Mouse (Mus musculus) neural tube, embryonic 14.5 days (tissue): Measurements from ENCODE around the gene Phkb. TPM values are rescaled to one million over a fixed set of nuclear protein-coding genes. Genes with fewer than 3 reads are reported as not detected.
A peak's percentile ranks its signal among the peaks of the same experiment; 100 is the strongest.

Experiments
- ATAC-seq: fragments of 200-750 bp; cut with Nextera tagmentation; 2 replicates; pipeline ENCODE4 v1.8.0; 2017; ENCODE audit warnings: low read depth, mild to moderate bottlenecking, moderate TSS enrichment, moderate library complexity
- H3K27ac ChIP-seq: fragments of 300-500 bp; sonication (generic); 2 replicates; pipeline ENCODE4 v1.5.1; 2014; ENCODE audit warnings: low read depth, mild to moderate bottlenecking, control low read depth, low read length, moderate library complexity, mixed read lengths
- H3K27me3 ChIP-seq: fragments of 300-500 bp; sonication (generic); 2 replicates; pipeline ENCODE4 v1.6.1; 2014; ENCODE audit warnings: low read length; ENCODE audit not compliant: control insufficient read depth, insufficient read depth
- H3K36me3 ChIP-seq: fragments of 300-500 bp; sonication (generic); 2 replicates; pipeline ENCODE4 v1.6.1; 2014; ENCODE audit warnings: low read length, mixed read lengths; ENCODE audit not compliant: control insufficient read depth, insufficient read depth
- H3K4me1 ChIP-seq: fragments of 300-500 bp; sonication (generic); 2 replicates; pipeline ENCODE4 v1.6.1; 2014; ENCODE audit warnings: low read length; ENCODE audit not compliant: control insufficient read depth, insufficient read depth
- H3K4me2 ChIP-seq: fragments of 300-500 bp; sonication (generic); 2 replicates; pipeline ENCODE4 v1.6.1; 2014; ENCODE audit warnings: mild to moderate bottlenecking, low read depth, low read length, control low read depth
- H3K4me3 ChIP-seq: fragments of 300-500 bp; sonication (generic); 2 replicates; pipeline ENCODE4 v1.5.1; 2014; ENCODE audit warnings: low read depth, low read length, control low read depth, mixed read lengths
- H3K9ac ChIP-seq: fragments of 300-500 bp; sonication (generic); replicated peaks from 2 replicates; pipeline ENCODE4 v1.6.1; 2014; ENCODE audit warnings: low read depth, mild to moderate bottlenecking, control low read depth, low read length, mixed read lengths
- H3K9me3 ChIP-seq: fragments of 300-500 bp; sonication (generic); 2 replicates; pipeline ENCODE4 v1.6.1; 2016; ENCODE audit warnings: low read length; ENCODE audit not compliant: control insufficient read depth
- WGBS: fragments of 180-500 bp; shearing (Covaris S2); extraction: QIAGEN DNeasy Blood & Tissue Kit; methylation state at CpG from one replicate; pipeline ENCODE4 v1.1.7; 2014; 5-methylcytosine and 5-hydroxymethylcytosine counted together
- polyA plus RNA-seq: library from polyadenylated mRNA; unstranded; fragments of >200 nt; fragmentation: Nextera tagmentation; extraction: Ambion mirVana; gene quantifications from 2 replicates; pipeline ENCODE4 v1.2.1, GENCODE M21; 2014

The Phkb gene
- polyA plus RNA-seq, 1 experiment from 2014 or later = 52.8 TPM

GRCm38 (mm10) chr8:85924991-85925390, 84.2 kb downstream of the Phkb start:
- no peak overlapping the region for H3K9ac ChIP-seq
- no peak overlapping the region for H3K4me2 ChIP-seq
- H3K27ac ChIP-seq = no peak overlapping the region
- no peak for ATAC-seq
- H3K9me3 ChIP-seq = no peaks in the 10 kb centered on the region
- H3K36me3 ChIP-seq = no peaks in the 10 kb centered on the region
- no peak overlapping the region for H3K4me3 ChIP-seq
- H3K4me1 ChIP-seq = no peaks in the 10 kb centered on the region
- H3K27me3 ChIP-seq = no peaks in the 10 kb centered on the region

- H3K9me3 ChIP-seq = no peaks in the 10 kb centered on the region
- H3K27me3 ChIP-seq = no peaks in the 10 kb centered on the region
- H3K9ac ChIP-seq = no peak overlapping the region
- ATAC-seq = no peak
- H3K27ac ChIP-seq = peak overlapping the region; percentile 48; the same call in 1 of the 2 replicates
- 95% methylated on average over 1 of the region's 1 CpGs for WGBS
- H3K4me3 ChIP-seq = no peak overlapping the region
- no peak overlapping the region for H3K4me2 ChIP-seq
- no peaks in the 10 kb centered on the region for H3K36me3 ChIP-seq
- H3K4me1 ChIP-seq = no peaks in the 10 kb centered on the region
These were observed 84.8 kb downstream of the Phkb start for GRCm38 (mm10) chr8:85925574-85925973.

DNA sequence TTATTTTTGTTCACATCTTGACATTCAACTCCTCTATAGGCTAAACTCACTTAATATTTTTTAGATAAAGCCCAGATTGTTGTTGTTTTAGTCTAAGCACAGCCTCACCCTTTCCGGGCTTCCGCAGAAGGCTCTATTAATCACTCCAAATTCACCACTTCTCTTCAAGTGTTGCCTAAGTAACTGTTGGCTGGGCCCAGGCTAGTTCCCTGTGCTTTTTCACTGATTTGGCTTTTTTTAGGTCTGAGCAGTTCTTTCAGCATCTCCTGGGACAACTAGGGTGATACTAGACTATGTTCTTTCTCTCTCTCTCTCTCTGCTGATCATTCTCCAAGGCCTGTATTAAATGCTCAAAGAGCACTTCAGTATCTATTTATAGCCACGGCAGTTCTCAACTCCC, 85.3 kb downstream of the Phkb start:
- peak; percentile 61; the same call in 1 of the 2 replicates for ATAC-seq
- Histone ChIP-seq H3K9me3 (no peaks in the 10 kb centered on the region), H3K27ac (peak overlapping the region; percentile 48; the same call in 1 of the 2 replicates), H3K4me3 (no peak overlapping the region), H3K36me3 (no peaks in the 10 kb centered on the region), H3K9ac (no peak overlapping the region), H3K4me2 (no peak overlapping the region), H3K4me1 (no peaks in the 10 kb centered on the region), H3K27me3 (no peaks in the 10 kb centered on the region)
- WGBS = 46% methylated on average over 3 of the region's 3 CpGs

- Histone ChIP-seq H3K4me3 (no peak overlapping the region), H3K4me1 (no peaks in the 10 kb centered on the region), H3K36me3 (no peaks in the 10 kb centered on the region), H3K27me3 (no peaks in the 10 kb centered on the region), H3K27ac (no peak overlapping the region), H3K4me2 (no peak overlapping the region), H3K9me3 (no peaks in the 10 kb centered on the region), H3K9ac (no peak overlapping the region)
- ATAC-seq = no peak
- WGBS = 91% methylated on average over 5 of the region's 5 CpGs
These were observed 95.4 kb downstream of the Phkb start for GRCm38 (mm10) chr8:85936148-85936547.

- Histone ChIP-seq H3K9me3 (no peaks in the 10 kb centered on the region), H3K36me3 (no peaks in the 10 kb centered on the region), H3K9ac (no peak overlapping the region), H3K27ac (no peak overlapping the region), H3K4me2 (no peak overlapping the region), H3K27me3 (no peaks in the 10 kb centered on the region), H3K4me3 (no peak overlapping the region), H3K4me1 (no peaks in the 10 kb centered on the region)
- ATAC-seq = no peak
- WGBS = 82% methylated on average over 7 of the region's 7 CpGs
These were observed 96.6 kb downstream of the Phkb start for GRCm38 (mm10) chr8:85937343-85937742.

GRCm38 (mm10) chr8:85944820-85945219, 104.1 kb downstream of the Phkb start:
- Histone ChIP-seq H3K27me3 (no peaks in the 10 kb centered on the region), H3K9me3 (no peaks in the 10 kb centered on the region), H3K4me3 (no peak overlapping the region), H3K27ac (no peak overlapping the region), H3K4me1 (no peaks in the 10 kb centered on the region), H3K4me2 (no peak overlapping the region), H3K36me3 (no peaks in the 10 kb centered on the region), H3K9ac (no peak overlapping the region)
- WGBS = 97% methylated on average over 5 of the region's 5 CpGs
- ATAC-seq = no peak

DNA sequence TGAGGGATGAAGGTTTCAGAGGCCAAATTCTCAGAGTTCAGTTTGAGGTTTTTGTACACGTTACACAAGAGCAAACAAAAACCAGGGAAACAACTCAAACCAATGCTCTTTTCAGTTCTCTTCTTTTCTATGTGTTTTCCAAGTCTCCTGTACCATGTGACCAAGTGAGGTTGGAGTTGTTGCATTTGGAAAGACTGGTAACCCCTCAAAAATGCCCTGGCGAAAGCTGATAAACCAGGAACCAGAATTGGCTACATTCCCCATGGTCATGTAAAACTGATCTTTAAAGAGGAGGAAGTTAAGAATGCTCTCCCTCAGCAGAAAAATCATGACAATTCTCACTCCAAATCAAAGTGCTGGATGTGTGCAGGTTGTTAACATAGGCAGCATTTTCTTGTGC, 117.6 kb downstream of the Phkb start:
- Histone ChIP-seq H3K27ac (no peak overlapping the region), H3K36me3 (no peaks in the 10 kb centered on the region), H3K4me1 (no peaks in the 10 kb centered on the region), H3K9ac (no peak overlapping the region), H3K27me3 (no peaks in the 10 kb centered on the region), H3K4me2 (no peak overlapping the region), H3K9me3 (no peaks in the 10 kb centered on the region), H3K4me3 (no peak overlapping the region)
- WGBS = 91% methylated on average over 2 of the region's 2 CpGs
- ATAC-seq = no peak

DNA sequence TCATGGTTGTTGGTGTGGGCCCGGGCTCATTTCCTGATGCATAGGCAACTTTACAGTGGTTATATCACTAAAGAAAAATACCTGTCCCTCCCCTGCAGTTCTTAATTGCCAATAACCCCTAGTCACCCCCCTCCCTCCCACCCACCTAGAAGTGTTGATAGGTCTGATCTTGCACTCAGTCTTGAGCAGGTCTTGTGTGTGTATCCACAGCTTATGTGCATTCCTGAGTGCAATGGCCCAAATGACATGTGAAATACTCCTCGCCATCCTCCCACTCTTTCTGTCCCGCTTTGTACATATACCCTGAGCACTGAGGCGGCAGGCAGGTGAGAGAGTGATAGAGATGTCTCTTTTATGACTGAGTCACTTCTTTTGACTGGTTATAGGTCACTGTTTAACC, 119.1 kb downstream of the Phkb start:
- Histone ChIP-seq H3K4me3 (no peak overlapping the region), H3K9ac (no peak overlapping the region), H3K4me1 (no peaks in the 10 kb centered on the region), H3K4me2 (no peak overlapping the region), H3K9me3 (no peaks in the 10 kb centered on the region), H3K27ac (no peak overlapping the region), H3K36me3 (no peaks in the 10 kb centered on the region), H3K27me3 (no peaks in the 10 kb centered on the region)
- WGBS = 92% methylated on average over 4 of the region's 4 CpGs
- ATAC-seq = no peak

GRCm38 (mm10) chr8:85977588-85978077, 136.9 kb downstream of the Phkb start:
- 92% methylated on average over 4 of the region's 4 CpGs for WGBS
- H3K9me3 ChIP-seq = no peaks in the 10 kb centered on the region
- no peak for ATAC-seq

GRCm38 (mm10) chr8:85992911-85993310, 152.2 kb downstream of the Phkb start:
- Histone ChIP-seq H3K4me1 (no peaks in the 10 kb centered on the region), H3K4me2 (no peak overlapping the region), H3K4me3 (no peak overlapping the region), H3K9me3 (no peaks in the 10 kb centered on the region), H3K27ac (no peak overlapping the region), H3K9ac (no peak overlapping the region), H3K36me3 (no peaks in the 10 kb centered on the region), H3K27me3 (no peaks in the 10 kb centered on the region)
- ATAC-seq = no peak
- 92% methylated on average over 1 of the region's 1 CpGs for WGBS

More at GRCm38 (mm10) chr8:85977588-85978077, 136.9 kb downstream of the Phkb start:
- no peak overlapping the region for H3K27ac ChIP-seq
- no peak overlapping the region for H3K4me2 ChIP-seq
- H3K27me3 ChIP-seq = no peaks in the 10 kb centered on the region
- H3K4me3 ChIP-seq = no peak overlapping the region
- H3K9ac ChIP-seq = no peak overlapping the region
- no peaks in the 10 kb centered on the region for H3K4me1 ChIP-seq
- no peaks in the 10 kb centered on the region for H3K36me3 ChIP-seq
